Mouse (Mus musculus): ENCODE results near the gene Gm8909.

- TF ChIP-seq CTCF (IDR thresholded peaks at IDR 0.05; ENCODE audit: low read depth) (no peak), EP300 (IDR thresholded peaks at IDR 0.05; ENCODE audit: low read depth) (no peak)
Observed at GRCm38 (mm10) chr17:36182212-36182611, 13.9 kb upstream of the Gm8909 start.
